Mouse (Mus musculus) kidney, adult 18-20 months (tissue): Measurements from ENCODE around the gene Gm11168.
"Not testable (repeated sequence)": the region's sequence is repeated elsewhere in the genome, so short reads cannot be mapped to it uniquely, and the experiment has no call there.

Experiments
- DNase-seq: peaks from one replicate; pipeline ENCODE4 v3.0.0; 2021

Gm11168 gene

GRCm38 (mm10) chr9:3002794-3003396 lies at the start of gene Gm11168:
TSS of gene Gm11168 (plus strand) at chr9:3003346.
- not testable (repeated sequence) for DNase-seq

- DNase-seq, result not testable (repeated sequence)
Measured at GRCm38 (mm10) chr9:3000445-3000972, 2.6 kb upstream of the Gm11168 start, which contains the start of gene Gm10722. TSS of gene Gm10722 (plus strand) at chr9:3000922.

GRCm38 (mm10) chr9:3001006-3001405 lies 2.1 kb upstream of the Gm11168 start:
- DNase-seq, result not testable (repeated sequence)

GRCm38 (mm10) chr9:3001948-3002659 lies 1.0 kb upstream of the Gm11168 start:
- peak; percentile 54 for DNase-seq

GRCm38 (mm10) chr9:3006179-3006578 lies 3.0 kb downstream of the Gm11168 start:
- DNase-seq, result not testable (repeated sequence)

GRCm38 (mm10) chr9:3006636-3007035 lies 3.5 kb downstream of the Gm11168 start:
- DNase-seq, result peak; percentile 71

- not testable (repeated sequence) for DNase-seq
Measured at GRCm38 (mm10) chr9:3007272-3007671, 4.1 kb downstream of the Gm11168 start.

- not testable (repeated sequence) for DNase-seq
Measured at GRCm38 (mm10) chr9:3009331-3009730, 6.2 kb downstream of the Gm11168 start.

GRCm38 (mm10) chr9:3012054-3012621 lies 9.0 kb downstream of the Gm11168 start:
- DNase-seq, result not testable (repeated sequence)

- DNase-seq, result not testable (repeated sequence)
Measured at GRCm38 (mm10) chr9:3012733-3013279, 9.7 kb downstream of the Gm11168 start, which contains the start of gene Gm10721. TSS of gene Gm10721 (plus strand) at chr9:3013140.

- not testable (repeated sequence) for DNase-seq
Measured at GRCm38 (mm10) chr9:3015354-3015753, 12.2 kb downstream of the Gm11168 start, which contains the start of gene Gm10720. TSS of gene Gm10720 (plus strand) at chr9:3015654.

- DNase-seq, result not testable (repeated sequence)
Measured at GRCm38 (mm10) chr9:3015896-3016295, 12.8 kb downstream of the Gm11168 start.

GRCm38 (mm10) chr9:3017108-3017507 lies 14.0 kb downstream of the Gm11168 start, which contains the start of gene Gm10719:
TSS of gene Gm10719 (plus strand) at chr9:3017408.
- DNase-seq, result not testable (repeated sequence)

- DNase-seq, result peak; percentile 30
Measured at GRCm38 (mm10) chr9:3018944-3019343, 15.8 kb downstream of the Gm11168 start.

- not testable (repeated sequence) for DNase-seq
Measured at GRCm38 (mm10) chr9:3019835-3020727, 16.9 kb downstream of the Gm11168 start.

GRCm38 (mm10) chr9:3022316-3023008 lies 19.3 kb downstream of the Gm11168 start:
- not testable (repeated sequence) for DNase-seq

GRCm38 (mm10) chr9:3023312-3023984 lies 20.3 kb downstream of the Gm11168 start, which contains the start of gene Gm10718:
TSS of gene Gm10718 (plus strand) at chr9:3023547.
- not testable (repeated sequence) for DNase-seq

- peak; percentile 37 for DNase-seq
Measured at GRCm38 (mm10) chr9:3023985-3024648, 21.0 kb downstream of the Gm11168 start.

GRCm38 (mm10) chr9:3024912-3025467 lies 21.8 kb downstream of the Gm11168 start, which contains the start of gene Gm10717:
TSS of gene Gm10717 (plus strand) at chr9:3025417.
- not testable (repeated sequence) for DNase-seq
